Mouse (Mus musculus) midbrain, embryonic 15.5 days (tissue): ENCODE results near the gene N4bp1. TPM values are rescaled to one million over a fixed set of nuclear protein-coding genes. Genes with fewer than 3 reads are reported as not detected.

Source experiments
- ATAC-seq: fragments of 200-750 bp; cut with Nextera tagmentation; replicated peaks from 2 replicates; pipeline ENCODE4 v1.8.0; 2017; ENCODE audit warnings: moderate TSS enrichment
- H3K27ac ChIP-seq: fragments of 300-500 bp; sonication (generic); 2 replicates; pipeline ENCODE4 v1.5.1; 2015; ENCODE audit warnings: mild to moderate bottlenecking, inconsistent platforms
- H3K27me3 ChIP-seq: fragments of 300-500 bp; sonication (generic); replicated peaks from 2 replicates; pipeline ENCODE4 v1.6.1; 2015; ENCODE audit warnings: inconsistent platforms
- H3K36me3 ChIP-seq: fragments of 300-500 bp; sonication (generic); replicated peaks from 2 replicates; pipeline ENCODE4 v1.6.1; 2015; ENCODE audit warnings: inconsistent platforms
- H3K4me1 ChIP-seq: fragments of 300-500 bp; sonication (generic); 2 replicates; pipeline ENCODE4 v1.6.1; 2015; ENCODE audit warnings: inconsistent platforms
- H3K4me2 ChIP-seq: fragments of 300-500 bp; sonication (generic); 2 replicates; pipeline ENCODE4 v1.6.1; 2015; ENCODE audit warnings: inconsistent platforms, mild to moderate bottlenecking, moderate library complexity
- H3K4me3 ChIP-seq: fragments of 300-500 bp; sonication (generic); 2 replicates; pipeline ENCODE4 v1.5.1; 2015; ENCODE audit warnings: mild to moderate bottlenecking, inconsistent platforms
- H3K9ac ChIP-seq: fragments of 300-500 bp; sonication (generic); 2 replicates; pipeline ENCODE4 v1.6.1; 2015; ENCODE audit warnings: mild to moderate bottlenecking, inconsistent platforms
- H3K9me3 ChIP-seq: fragments of 300-500 bp; sonication (generic); 2 replicates; pipeline ENCODE4 v1.6.1; 2016; ENCODE audit warnings: inconsistent platforms
- WGBS: fragments of 180-500 bp; shearing (Covaris S2); methylation state at CpG from one replicate; pipeline ENCODE4 v1.1.7; 2015; ENCODE audit warnings: mixed read lengths; 5-methylcytosine and 5-hydroxymethylcytosine counted together
- polyA plus RNA-seq: library from polyadenylated mRNA; unstranded; fragments of >200 nt; fragmentation: Nextera tagmentation; extraction: Ambion mirVana; gene quantifications from 2 replicates; pipeline ENCODE4 v1.2.1, GENCODE M21; 2015

The N4bp1 gene
- polyA plus RNA-seq, 1 experiment from 2014 or later: 11.8 TPM

- Histone ChIP-seq H3K9me3 (no peaks in the 10 kb centered on the region), H3K27ac (no peak overlapping the region), H3K27me3 (no peaks in the 10 kb centered on the region), H3K36me3 (no peaks in the 10 kb centered on the region), H3K9ac (no peak overlapping the region), H3K4me3 (no peak overlapping the region), H3K4me2 (no peak overlapping the region), H3K4me1 (no peaks in the 10 kb centered on the region; the same call in 1 of the 2 replicates)
- WGBS: 88% methylated on average over 2 of the region's 2 CpGs
- no peak for ATAC-seq
Observed at GRCm38 (mm10) chr8:86918093-86918492, 33.0 kb upstream of the N4bp1 start.

- WGBS: 92% methylated on average over 2 of the region's 2 CpGs
- ATAC-seq: no peak
Observed at GRCm38 (mm10) chr8:86917689-86918088, 32.6 kb upstream of the N4bp1 start.

GRCm38 (mm10) chr8:86916369-86916768, 31.3 kb upstream of the N4bp1 start:
- H3K27ac ChIP-seq: no peak overlapping the region
- H3K9ac ChIP-seq: no peak overlapping the region
- H3K4me1 ChIP-seq: no peaks in the 10 kb centered on the region; the same call in 1 of the 2 replicates
- WGBS: 87% methylated on average over 4 of the region's 4 CpGs
- H3K4me2 ChIP-seq: no peak overlapping the region
- H3K27me3 ChIP-seq: no peaks in the 10 kb centered on the region
- no peak overlapping the region for H3K4me3 ChIP-seq
- ATAC-seq: no peak
- no peaks in the 10 kb centered on the region for H3K9me3 ChIP-seq
- no peaks in the 10 kb centered on the region for H3K36me3 ChIP-seq

More at GRCm38 (mm10) chr8:86917689-86918088, 32.6 kb upstream of the N4bp1 start:
- H3K4me1 ChIP-seq: no peaks in the 10 kb centered on the region; the same call in 1 of the 2 replicates
- H3K9ac ChIP-seq: no peak overlapping the region
- no peak overlapping the region for H3K4me3 ChIP-seq
- no peaks in the 10 kb centered on the region for H3K27me3 ChIP-seq
- no peak overlapping the region for H3K4me2 ChIP-seq
- H3K27ac ChIP-seq: no peak overlapping the region
- H3K36me3 ChIP-seq: no peaks in the 10 kb centered on the region
- H3K9me3 ChIP-seq: no peaks in the 10 kb centered on the region

- Histone ChIP-seq H3K27me3 (no peaks in the 10 kb centered on the region; the same call in 1 of the 2 replicates), H3K4me1 (no peaks in the 10 kb centered on the region), H3K36me3 (no peaks in the 10 kb centered on the region), H3K9ac (no peak overlapping the region), H3K27ac (no peak overlapping the region), H3K9me3 (no peaks in the 10 kb centered on the region), H3K4me3 (no peak overlapping the region), H3K4me2 (no peak overlapping the region)
- WGBS: 88% methylated on average over 8 of the region's 8 CpGs
- ATAC-seq: no peak
Observed at GRCm38 (mm10) chr8:86911136-86911535, 26.1 kb upstream of the N4bp1 start.

- Histone ChIP-seq H3K9ac (no peak overlapping the region), H3K4me3 (no peak overlapping the region), H3K4me1 (no peaks in the 10 kb centered on the region), H3K9me3 (no peaks in the 10 kb centered on the region), H3K4me2 (no peak overlapping the region), H3K27me3 (no peaks in the 10 kb centered on the region; the same call in 1 of the 2 replicates), H3K36me3 (no peaks in the 10 kb centered on the region), H3K27ac (no peak overlapping the region)
- WGBS: 79% methylated on average over 7 of the region's 7 CpGs
- ATAC-seq: no peak
Observed at GRCm38 (mm10) chr8:86910250-86910649, 25.2 kb upstream of the N4bp1 start.

GRCm38 (mm10) chr8:86908536-86908935, 23.5 kb upstream of the N4bp1 start:
- no peak for ATAC-seq

GRCm38 (mm10) chr8:86904911-86905310, 19.9 kb upstream of the N4bp1 start:
- no peaks in the 10 kb centered on the region for H3K36me3 ChIP-seq
- H3K4me3 ChIP-seq: no peak overlapping the region
- H3K9me3 ChIP-seq: no peaks in the 10 kb centered on the region
- H3K9ac ChIP-seq: no peak overlapping the region
- no peak overlapping the region for H3K27ac ChIP-seq
- no peak overlapping the region for H3K4me2 ChIP-seq
- 80% methylated on average over 10 of the region's 10 CpGs for WGBS
- ATAC-seq: no peak
- no peaks in the 10 kb centered on the region; the same call in 1 of the 2 replicates for H3K27me3 ChIP-seq
- no peaks in the 10 kb centered on the region for H3K4me1 ChIP-seq

More at GRCm38 (mm10) chr8:86908536-86908935, 23.5 kb upstream of the N4bp1 start:
- Histone ChIP-seq H3K4me1 (no peaks in the 10 kb centered on the region), H3K4me2 (no peak overlapping the region), H3K36me3 (no peaks in the 10 kb centered on the region), H3K9me3 (no peaks in the 10 kb centered on the region), H3K27ac (no peak overlapping the region), H3K9ac (no peak overlapping the region), H3K27me3 (no peaks in the 10 kb centered on the region; the same call in 1 of the 2 replicates), H3K4me3 (no peak overlapping the region)
- 16% methylated on average over 6 of the region's 6 CpGs for WGBS

- Histone ChIP-seq H3K36me3 (no peaks in the 10 kb centered on the region), H3K9ac (no peak overlapping the region), H3K4me1 (no peaks in the 10 kb centered on the region), H3K9me3 (no peaks in the 10 kb centered on the region), H3K4me2 (no peak overlapping the region), H3K27ac (no peak overlapping the region), H3K4me3 (no peak overlapping the region), H3K27me3 (no peaks in the 10 kb centered on the region)
- WGBS: 6% methylated on average over 10 of the region's 10 CpGs
- ATAC-seq: no peak
Observed at GRCm38 (mm10) chr8:86903104-86903503, 18.0 kb upstream of the N4bp1 start.

GRCm38 (mm10) chr8:86902656-86903055, 17.6 kb upstream of the N4bp1 start:
- Histone ChIP-seq H3K4me1 (no peaks in the 10 kb centered on the region), H3K4me3 (no peak overlapping the region), H3K9ac (no peak overlapping the region), H3K27me3 (no peaks in the 10 kb centered on the region), H3K9me3 (no peaks in the 10 kb centered on the region), H3K4me2 (no peak overlapping the region), H3K36me3 (no peaks in the 10 kb centered on the region), H3K27ac (no peak overlapping the region)
- WGBS: 75% methylated on average over 8 of the region's 8 CpGs
- no peak for ATAC-seq

GRCm38 (mm10) chr8:86901972-86902371, 16.9 kb upstream of the N4bp1 start:
- Histone ChIP-seq H3K27me3 (no peaks in the 10 kb centered on the region), H3K27ac (no peak overlapping the region), H3K36me3 (no peaks in the 10 kb centered on the region), H3K9me3 (no peaks in the 10 kb centered on the region), H3K9ac (no peak overlapping the region), H3K4me2 (no peak overlapping the region), H3K4me3 (no peak overlapping the region), H3K4me1 (no peaks in the 10 kb centered on the region)
- ATAC-seq: no peak
- WGBS: 61% methylated on average over 5 of the region's 5 CpGs

- H3K9ac ChIP-seq: no peak overlapping the region
- WGBS: 87% methylated on average over 7 of the region's 7 CpGs
- no peaks in the 10 kb centered on the region for H3K36me3 ChIP-seq
- no peaks in the 10 kb centered on the region for H3K27me3 ChIP-seq
- no peak overlapping the region for H3K4me2 ChIP-seq
- no peak overlapping the region for H3K27ac ChIP-seq
- no peak for ATAC-seq
- H3K4me1 ChIP-seq: no peaks in the 10 kb centered on the region
- H3K4me3 ChIP-seq: no peak overlapping the region
- no peaks in the 10 kb centered on the region for H3K9me3 ChIP-seq
Observed at GRCm38 (mm10) chr8:86897726-86898419, 12.8 kb upstream of the N4bp1 start.

- no peak overlapping the region for H3K4me3 ChIP-seq
- no peak overlapping the region for H3K4me2 ChIP-seq
- H3K27me3 ChIP-seq: no peaks in the 10 kb centered on the region
- ATAC-seq: no peak
- no peak overlapping the region for H3K9ac ChIP-seq
- H3K27ac ChIP-seq: no peak overlapping the region
- H3K9me3 ChIP-seq: no peaks in the 10 kb centered on the region
- no peaks in the 10 kb centered on the region for H3K4me1 ChIP-seq
- WGBS: 91% methylated on average over 4 of the region's 4 CpGs
- H3K36me3 ChIP-seq: no peaks in the 10 kb centered on the region
Observed at GRCm38 (mm10) chr8:86895390-86895789, 10.3 kb upstream of the N4bp1 start.

- H3K4me3 ChIP-seq: no peak overlapping the region
- no peaks in the 10 kb centered on the region for H3K36me3 ChIP-seq
- WGBS: 84% methylated on average over 6 of the region's 6 CpGs
- no peaks in the 10 kb centered on the region for H3K4me1 ChIP-seq
- H3K27ac ChIP-seq: no peak overlapping the region
- H3K9me3 ChIP-seq: no peaks in the 10 kb centered on the region
- no peak for ATAC-seq
- H3K27me3 ChIP-seq: no peaks in the 10 kb centered on the region
- H3K9ac ChIP-seq: no peak overlapping the region
- no peak overlapping the region for H3K4me2 ChIP-seq
Observed at GRCm38 (mm10) chr8:86894194-86894761, 9.2 kb upstream of the N4bp1 start.
